Mouse (Mus musculus): ENCODE data around the gene Pycr1. TPM values are rescaled to one million over a fixed set of nuclear protein-coding genes. Genes with fewer than 3 reads are reported as not detected.

The Pycr1 gene
- total RNA-seq, 1 experiment = 19.0 TPM

- Histone ChIP-seq H3K9me3 (ENCODE audit: control insufficient read depth, insufficient read depth, low read depth, low read length) (no peaks in the 10 kb centered on the region), H3K36me3 (ENCODE audit: control insufficient read depth, insufficient read depth, low read length, poor library complexity, severe bottlenecking) (peaks cover 2% of the 10 kb centered on the region), H3K27ac (ENCODE audit: insufficient read depth, low read depth, low read length, poor library complexity, severe bottlenecking) (no peak overlapping the region), H3K4me3 (ENCODE audit: insufficient read depth in 1 of 2, low read depth in 1 of 2, low read length in 2 of 2, poor library complexity in 1 of 2, severe bottlenecking in 1 of 2) (no peak overlapping the region), H3K9ac (ENCODE audit: insufficient read depth, low read depth, low read length, poor library complexity, severe bottlenecking) (no peak overlapping the region), H3K4me1 (ENCODE audit: control insufficient read depth in 2 of 2, insufficient read depth in 2 of 2, low read length in 2 of 2, poor library complexity in 1 of 2) (peaks cover 8 to 17% of the 10 kb centered on the region in 2 experiments; a peak in 3 of 4 replicates)
- DNase-seq (ENCODE audit: low read depth, low spot score) = no peak
- TF ChIP-seq ZC3H11A (IDR thresholded peaks at IDR 0.05; ENCODE audit: borderline replicate concordance, low read depth, low read length) (no peak), MAFK (IDR thresholded peaks at IDR 0.05; ENCODE audit: insufficient read depth, low read depth, low read length) (no peak), ZNF384 (IDR thresholded peaks at IDR 0.05; ENCODE audit: low read depth, low read length) (no peak), HCFC1 (IDR thresholded peaks at IDR 0.05; ENCODE audit: borderline replicate concordance, insufficient read depth, low read length) (no peak)
- in situ Hi-C loops (cut with MboI; ENCODE audit: low sequenced_read_pairs in 2 of 2, unreplicated experiment in 2 of 2) = no loop called here
Observed at GRCm38 (mm10) chr11:120657301-120657700, 13.7 kb upstream of the Pycr1 start.

- Histone ChIP-seq H3K27ac (ENCODE audit: insufficient read depth, low read depth, low read length, poor library complexity, severe bottlenecking) (no peak overlapping the region), H3K9me3 (ENCODE audit: control insufficient read depth, insufficient read depth, low read depth, low read length) (no peaks in the 10 kb centered on the region), H3K4me1 (ENCODE audit: control insufficient read depth in 2 of 2, insufficient read depth in 2 of 2, low read length in 2 of 2, poor library complexity in 1 of 2) (peaks cover 0 to 13% of the 10 kb centered on the region in 2 experiments; a peak in 1 of 4 replicates), H3K9ac (ENCODE audit: insufficient read depth, low read depth, low read length, poor library complexity, severe bottlenecking) (no peak overlapping the region), H3K36me3 (ENCODE audit: control insufficient read depth, insufficient read depth, low read length, poor library complexity, severe bottlenecking) (peaks cover 2% of the 10 kb centered on the region), H3K4me3 (ENCODE audit: insufficient read depth in 1 of 2, low read depth in 1 of 2, low read length in 2 of 2, poor library complexity in 1 of 2, severe bottlenecking in 1 of 2) (no peak overlapping the region)
- DNase-seq (ENCODE audit: low read depth, low spot score) = no peak
- no peak for TF ChIP-seq CHD2 (IDR thresholded peaks at IDR 0.05; ENCODE audit: low read depth, low read length)
- no peak for TF ChIP-seq ZC3H11A (IDR thresholded peaks at IDR 0.05; ENCODE audit: borderline replicate concordance, low read depth, low read length)
- in situ Hi-C loops (cut with MboI; ENCODE audit: low sequenced_read_pairs in 2 of 2, unreplicated experiment in 2 of 2) = no loop called here
Observed at GRCm38 (mm10) chr11:120654741-120655140, 11.2 kb upstream of the Pycr1 start.

DNA sequence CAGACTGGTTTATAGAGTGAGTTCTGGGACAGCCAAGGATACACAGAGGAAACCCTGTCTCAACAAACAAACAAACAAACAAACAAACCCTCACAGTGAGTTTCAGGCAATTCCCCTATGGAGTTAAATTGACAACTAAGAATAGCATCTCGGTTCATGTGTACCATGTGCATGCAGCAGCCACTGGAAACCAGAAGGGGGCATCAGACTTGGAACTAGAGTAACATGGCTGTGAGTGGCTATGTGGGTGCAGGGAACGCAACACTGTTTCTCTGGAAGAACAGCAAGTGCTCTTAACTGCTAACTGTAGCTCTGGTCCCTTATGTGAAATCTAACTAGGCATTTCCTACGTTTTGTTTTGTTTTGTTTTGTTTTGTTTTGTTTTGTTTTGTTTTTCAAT lies 8.3 kb upstream of the Pycr1 start:
- no peak overlapping the region for H3K9ac ChIP-seq (ENCODE audit: insufficient read depth, low read depth, low read length, poor library complexity, severe bottlenecking)
- no peak overlapping the region for H3K4me3 ChIP-seq (ENCODE audit: insufficient read depth in 1 of 2, low read depth in 1 of 2, low read length in 2 of 2, poor library complexity in 1 of 2, severe bottlenecking in 1 of 2)
- no peak for TF ChIP-seq MAFK (IDR thresholded peaks at IDR 0.05; ENCODE audit: insufficient read depth, low read depth, low read length)
- no peak for TF ChIP-seq HCFC1 (IDR thresholded peaks at IDR 0.05; ENCODE audit: borderline replicate concordance, insufficient read depth, low read length)
- no peak for TF ChIP-seq ZC3H11A (IDR thresholded peaks at IDR 0.05; ENCODE audit: borderline replicate concordance, low read depth, low read length)
- no peak for TF ChIP-seq ZNF384 (IDR thresholded peaks at IDR 0.05; ENCODE audit: low read depth, low read length)
- no peak for TF ChIP-seq CHD2 (IDR thresholded peaks at IDR 0.05; ENCODE audit: low read depth, low read length)
- no peaks in the 10 kb centered on the region for H3K9me3 ChIP-seq (ENCODE audit: control insufficient read depth, insufficient read depth, low read depth, low read length)
- in situ Hi-C loops (cut with MboI; ENCODE audit: low sequenced_read_pairs in 2 of 2, unreplicated experiment in 2 of 2) = no loop called here
- H3K36me3 ChIP-seq (ENCODE audit: control insufficient read depth, insufficient read depth, low read length, poor library complexity, severe bottlenecking) = peaks cover 2% of the 10 kb centered on the region
- H3K27ac ChIP-seq (ENCODE audit: insufficient read depth, low read depth, low read length, poor library complexity, severe bottlenecking) = no peak overlapping the region; the same call in 1 of the 2 replicates
- no peak for DNase-seq (ENCODE audit: low read depth, low spot score)
- H3K4me1 ChIP-seq (ENCODE audit: control insufficient read depth in 2 of 2, insufficient read depth in 2 of 2, low read length in 2 of 2, poor library complexity in 1 of 2) = peaks cover 0 to 18% of the 10 kb centered on the region in 2 experiments; a peak in 1 of 4 replicates

- 0 out of 2 replicates have a peak within 1 kb of the TSS, but pooled peaks have one; percentile 35 for H3K9ac ChIP-seq (ENCODE audit: insufficient read depth, low read depth, low read length, poor library complexity, severe bottlenecking)
- no peaks in the 10 kb centered on the region for H3K9me3 ChIP-seq (ENCODE audit: control insufficient read depth, insufficient read depth, low read depth, low read length)
- in situ Hi-C loops (cut with MboI; ENCODE audit: low sequenced_read_pairs in 2 of 2, unreplicated experiment in 2 of 2) = no loop called here
- peaks cover 0 to 10% of the 10 kb centered on the region in 2 experiments; a peak in 1 of 4 replicates for H3K4me1 ChIP-seq (ENCODE audit: control insufficient read depth in 2 of 2, insufficient read depth in 2 of 2, low read length in 2 of 2, poor library complexity in 1 of 2)
- no peak within 1 kb of the TSS for H3K27ac ChIP-seq (ENCODE audit: insufficient read depth, low read depth, low read length, poor library complexity, severe bottlenecking)
- H3K36me3 ChIP-seq (ENCODE audit: control insufficient read depth, insufficient read depth, low read length, poor library complexity, severe bottlenecking) = no peaks in the 10 kb centered on the region
- no peak for DNase-seq (ENCODE audit: low read depth, low spot score)
- TF ChIP-seq CHD2 (IDR thresholded peaks at IDR 0.05; ENCODE audit: low read depth, low read length) (no peak), ZNF384 (IDR thresholded peaks at IDR 0.05; ENCODE audit: low read depth, low read length) (no peak), HCFC1 (IDR thresholded peaks at IDR 0.05; ENCODE audit: borderline replicate concordance, insufficient read depth, low read length) (no peak), ZC3H11A (IDR thresholded peaks at IDR 0.05; ENCODE audit: borderline replicate concordance, low read depth, low read length) (no peak), MAFK (IDR thresholded peaks at IDR 0.05; ENCODE audit: insufficient read depth, low read depth, low read length) (no peak)
- peak within 1 kb of the TSS; percentile 51 for H3K4me3 ChIP-seq (ENCODE audit: insufficient read depth in 1 of 2, low read depth in 1 of 2, low read length in 2 of 2, poor library complexity in 1 of 2, severe bottlenecking in 1 of 2)
Observed at GRCm38 (mm10) chr11:120648001-120648476, 4.5 kb upstream of the Pycr1 start, which contains the start of gene Myadml2. Gene Myadml2, minus strand, starts transcription at chr11:120648158.

Measured in ES-E14 (cell line).